Mouse (Mus musculus) skeletal muscle tissue, adult 2 months (tissue): ENCODE measurements around the gene Olfr576.
A peak's percentile ranks its signal among the peaks of the same experiment; 100 is the strongest.

Source experiments
- DNase-seq: peaks from one replicate; pipeline ENCODE4 v3.0.0-alpha.2; 2012; ENCODE audit warnings: low read depth, low spot score

Olfr576 gene

DNA sequence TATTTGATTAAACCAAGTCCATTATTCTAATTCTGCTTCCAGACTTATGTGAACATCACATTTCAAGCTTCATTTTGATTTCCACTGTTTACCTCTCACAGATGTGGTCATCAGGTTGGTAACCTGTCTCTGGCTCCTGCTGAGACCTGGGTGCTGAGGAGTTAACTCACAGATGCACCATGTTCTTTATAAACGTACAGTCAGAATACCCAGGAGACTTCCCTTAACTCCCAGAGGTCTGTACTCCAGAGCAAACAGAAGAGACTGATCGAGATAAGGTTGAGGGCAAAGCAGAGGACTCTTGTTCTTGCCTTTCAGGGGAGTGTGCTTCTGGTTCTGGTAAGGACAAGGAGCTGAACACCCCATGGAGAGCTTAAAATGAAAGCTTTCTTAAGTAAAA, at the start of gene Olfr576:
TSS of gene Olfr576 (plus strand) at position 301 of the 400 bp plus-strand sequence.
- DNase-seq: no peak

DNA sequence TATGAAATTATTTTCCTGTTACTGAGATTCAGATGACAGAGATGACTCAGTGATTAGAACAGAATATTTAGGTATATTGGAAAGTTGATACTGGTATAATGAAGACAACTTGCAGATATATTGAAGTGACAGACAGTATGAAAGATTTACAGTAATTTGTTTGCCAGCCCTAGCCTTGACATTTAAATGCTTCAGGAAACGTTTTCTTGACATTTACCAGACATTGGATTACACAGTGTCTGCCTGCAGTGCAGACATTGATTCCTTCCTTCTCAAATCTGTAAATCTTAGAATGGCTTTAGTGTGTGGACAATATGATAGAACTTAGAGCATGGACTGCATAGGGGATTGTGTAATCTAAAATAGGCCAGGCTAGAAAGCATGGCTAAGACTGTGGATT, 47.2 kb upstream of the Olfr576 start:
- no peak for DNase-seq

- DNase-seq: no peak
These were observed 46.1 kb upstream of the Olfr576 start for GRCm38 (mm10) chr7:102916405-102916804.

DNA sequence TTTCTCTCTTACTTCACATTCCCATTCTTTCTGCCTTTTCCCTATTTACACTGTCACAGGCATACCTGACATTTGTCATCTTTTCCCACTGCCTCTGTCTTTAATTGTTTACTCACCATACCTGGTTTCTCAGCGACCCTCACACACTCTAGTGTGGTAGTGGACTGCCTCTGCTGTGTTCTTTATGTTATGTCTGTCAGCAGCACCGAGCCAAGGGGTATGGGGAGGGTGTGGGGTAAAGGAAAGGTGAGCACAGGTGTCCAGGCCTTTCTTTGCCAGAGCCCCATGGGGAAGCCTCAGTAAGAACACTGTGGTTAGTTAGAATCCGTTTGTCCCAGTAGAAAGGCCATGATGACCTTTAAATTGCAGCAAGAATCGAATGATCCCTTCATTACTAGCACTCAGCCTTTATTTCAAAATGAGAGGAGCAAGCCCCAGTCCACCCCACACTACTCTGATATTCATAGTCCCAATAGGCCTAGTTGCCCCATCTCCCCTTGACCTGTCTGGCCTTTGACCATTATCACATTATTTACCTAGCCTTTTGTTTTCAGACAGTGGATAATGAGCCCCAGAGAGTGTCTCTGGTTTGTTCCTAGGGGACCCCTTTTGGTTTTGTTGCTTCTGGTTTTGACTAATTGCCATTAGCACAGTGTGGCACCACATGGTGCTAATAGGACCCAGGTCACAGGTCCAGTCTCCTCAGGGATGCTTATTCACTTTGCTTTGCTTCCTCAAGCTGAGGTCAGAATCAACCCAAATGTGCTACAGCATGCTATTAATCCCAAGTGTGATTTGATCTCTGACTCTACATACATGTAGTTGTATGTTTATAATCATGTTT, 45.2 kb upstream of the Olfr576 start, which contains the start of gene Olfr571:
TSS of gene Olfr571 (minus strand) at position 505 of the 844 bp plus-strand sequence.
- DNase-seq: no peak

DNA sequence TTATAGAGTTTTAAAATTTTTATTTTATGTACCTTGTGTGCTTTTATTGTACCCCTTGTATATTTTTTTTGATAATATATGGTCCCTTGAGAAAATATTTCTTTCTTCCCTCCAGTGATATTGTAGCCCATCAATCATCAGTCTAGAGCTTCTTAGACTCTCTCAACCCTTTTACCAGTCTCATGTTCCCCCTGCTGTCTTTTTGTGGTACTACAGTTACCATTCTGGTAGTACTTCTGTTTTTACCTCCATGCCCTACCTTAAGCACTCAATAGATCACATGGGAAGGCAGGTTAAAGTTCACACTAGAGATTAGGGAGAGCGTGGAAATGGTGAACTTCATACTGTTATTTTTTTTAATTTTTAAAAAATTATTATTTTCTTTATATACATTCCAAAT, 42.8 kb upstream of the Olfr576 start:
- peak; percentile 7 for DNase-seq

DNA sequence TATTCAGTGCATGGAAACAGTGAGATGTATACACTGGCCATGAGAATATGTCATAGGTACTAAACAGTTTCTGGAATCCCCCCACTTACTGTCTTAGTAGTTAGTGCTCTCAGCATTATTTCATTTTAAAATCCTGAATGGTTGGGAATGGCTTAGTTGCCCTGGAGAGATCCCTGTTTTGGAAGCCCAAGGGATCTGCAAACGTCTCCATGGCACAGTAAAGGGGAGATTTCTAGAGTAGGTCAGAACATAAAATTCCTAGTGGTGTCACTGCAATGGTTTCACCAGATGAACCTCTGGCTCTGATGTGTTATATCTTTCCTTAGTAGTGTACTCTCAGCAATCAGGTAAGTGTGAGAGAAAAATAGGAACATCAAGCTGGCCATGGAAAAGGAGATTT, 38.4 kb upstream of the Olfr576 start, which contains the start of gene Olfr572:
TSS of gene Olfr572 (plus strand) at position 301 of the 400 bp plus-strand sequence.
- DNase-seq: no peak

DNA sequence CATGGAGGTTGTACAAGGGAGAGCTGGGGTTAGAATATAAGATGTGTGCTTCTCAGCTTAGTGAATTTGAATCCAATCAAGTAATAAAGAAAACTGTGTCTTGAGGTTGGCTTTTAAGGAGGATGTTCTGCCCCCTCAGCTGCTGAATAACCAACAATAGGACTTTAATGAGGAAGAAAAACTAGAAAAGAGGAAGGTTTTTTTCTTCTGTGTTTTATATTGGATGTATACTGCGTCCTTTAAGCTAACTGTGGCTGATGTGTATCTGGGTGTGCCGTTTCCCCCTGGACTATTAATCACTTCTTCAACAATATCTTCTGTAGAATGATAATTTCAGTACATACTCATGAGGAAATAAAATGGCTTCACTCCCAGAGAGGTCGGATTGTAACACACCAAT, 35.4 kb upstream of the Olfr576 start:
- DNase-seq: no peak

GRCm38 (mm10) chr7:102942475-102942874, 20.0 kb upstream of the Olfr576 start, which contains the start of gene Olfr573-ps1:
Gene Olfr573-ps1, minus strand, starts transcription at chr7:102942575.
- DNase-seq: no peak

GRCm38 (mm10) chr7:102943417-102943816, 19.0 kb upstream of the Olfr576 start:
- no peak for DNase-seq

DNA sequence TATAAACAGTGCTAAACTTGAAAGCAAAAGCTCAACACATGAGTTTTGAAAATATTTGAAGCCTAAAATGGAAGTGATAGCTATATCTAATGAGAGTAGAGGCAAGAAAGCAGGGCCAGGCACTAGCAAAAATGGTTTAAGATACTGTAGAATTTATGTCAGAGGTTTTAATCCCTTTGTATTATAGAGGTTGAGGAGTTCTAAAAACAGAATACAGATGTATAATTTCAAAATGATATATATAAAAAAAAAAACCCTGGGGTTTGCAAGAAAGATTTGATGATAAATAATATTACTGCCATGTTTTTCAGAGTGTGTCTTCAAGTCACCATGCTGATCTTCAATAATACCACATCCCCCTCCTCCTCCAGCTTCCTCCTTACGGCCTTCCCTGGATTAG, 14.3 kb upstream of the Olfr576 start, which contains the start of gene Olfr574:
TSS of gene Olfr574 (plus strand) at position 301 of the 400 bp plus-strand sequence.
- DNase-seq: no peak

GRCm38 (mm10) chr7:102950732-102951131, 11.7 kb upstream of the Olfr576 start:
- DNase-seq: no peak

GRCm38 (mm10) chr7:102958137-102958536, 4.3 kb upstream of the Olfr576 start:
- no peak for DNase-seq

DNA sequence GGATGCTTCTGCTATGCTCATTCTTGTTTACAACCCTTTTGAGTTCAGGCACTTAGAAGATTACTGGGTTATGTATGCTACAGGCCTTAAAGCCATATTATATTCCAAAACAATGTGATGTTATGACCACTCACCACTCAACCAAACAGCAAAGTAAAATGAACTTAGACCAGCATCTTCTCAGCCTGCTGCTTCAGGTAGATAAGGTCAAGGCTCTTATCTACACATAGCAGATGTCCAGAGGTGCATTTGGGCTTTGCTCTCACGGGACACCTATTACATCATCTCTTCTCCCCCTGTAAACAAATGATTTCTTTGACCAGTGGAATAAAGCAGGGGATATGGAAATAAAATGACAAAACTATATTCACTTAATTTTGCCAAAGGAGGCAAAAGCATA, 3.9 kb upstream of the Olfr576 start, which contains the start of gene Olfr575:
TSS of gene Olfr575 (minus strand) at position 183 of the 400 bp plus-strand sequence.
- no peak for DNase-seq

DNA sequence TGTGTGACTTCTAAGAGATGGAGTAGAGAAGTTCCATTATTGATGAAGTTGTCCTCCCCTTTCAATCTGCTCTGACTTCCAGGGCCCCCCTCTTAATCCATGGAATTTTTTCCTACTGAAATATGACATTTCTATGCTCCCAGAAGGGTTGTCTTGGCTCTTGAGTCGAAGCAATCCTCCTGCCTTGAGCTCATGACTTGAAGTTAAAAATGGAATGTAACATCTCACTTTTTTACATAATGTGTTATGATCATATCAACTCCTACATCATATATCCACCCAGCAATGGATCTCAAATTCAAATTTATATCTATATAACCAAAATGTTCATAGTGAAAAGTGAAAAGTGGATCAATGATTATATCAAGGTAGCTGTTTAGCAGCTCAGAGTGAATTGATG, 11.9 kb downstream of the Olfr576 start:
- no peak for DNase-seq

GRCm38 (mm10) chr7:102975843-102976242, 13.4 kb downstream of the Olfr576 start, which contains the start of gene Olfr577:
Gene Olfr577, minus strand, starts transcription at chr7:102975943.
- no peak for DNase-seq

DNA sequence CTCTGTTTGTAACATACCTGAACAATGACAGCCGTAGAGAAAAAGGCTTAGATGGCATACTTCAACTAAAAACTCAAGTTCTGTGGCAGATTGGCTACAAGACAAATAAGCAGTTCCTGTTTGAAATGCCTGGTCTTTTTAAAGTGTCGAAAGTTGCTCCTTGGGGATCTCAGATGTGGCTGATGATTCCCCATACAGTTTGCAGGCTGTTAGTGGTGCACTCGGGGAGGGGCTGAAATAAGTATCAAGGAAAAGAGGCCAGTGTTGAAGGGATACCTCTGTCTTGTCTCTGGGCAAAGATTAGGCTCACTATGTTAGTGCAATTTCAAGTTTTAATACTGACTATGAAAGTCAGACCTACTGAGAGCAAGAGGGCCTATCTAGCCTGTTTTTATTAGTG, 26.8 kb downstream of the Olfr576 start, which contains the start of gene Olfr578:
TSS of gene Olfr578 (minus strand) at position 101 of the 400 bp plus-strand sequence.
- no peak for DNase-seq
